Mouse (Mus musculus): ENCODE measurements around the gene Odf3. TPM values are rescaled to one million over a fixed set of nuclear protein-coding genes. Genes with fewer than 3 reads are reported as not detected.

Odf3 gene
- polyA plus RNA-seq, 1 experiment from 2014 or later, result 0.08 TPM

- no peaks in the 10 kb centered on the region for H3K27me3 ChIP-seq (ENCODE audit: control insufficient read depth, insufficient read depth, low read length)
- 89% methylated on average over 5 of the region's 5 CpGs for WGBS
- no peak overlapping the region for H3K27ac ChIP-seq (ENCODE audit: low read length)
- no peak overlapping the region for H3K4me2 ChIP-seq (ENCODE audit: low read depth, low read length)
- peaks cover 13% of the 10 kb centered on the region for H3K4me1 ChIP-seq (ENCODE audit: control insufficient read depth, insufficient read depth, low read length)
- H3K4me3 ChIP-seq (replicated peaks; ENCODE audit: low read length), result no peak overlapping the region
- peaks cover 32% of the 10 kb centered on the region for H3K36me3 ChIP-seq (ENCODE audit: control insufficient read depth, insufficient read depth, low read length)
- H3K9ac ChIP-seq (ENCODE audit: low read length), result no peak overlapping the region
- no peaks in the 10 kb centered on the region for H3K9me3 ChIP-seq (replicated peaks; ENCODE audit: control insufficient read depth, low read length)
- ATAC-seq (ENCODE audit: insufficient read depth, low FRiP score), result no peak
Observed at GRCm38 (mm10) chr7:140860728-140861127, 13.1 kb downstream of the Odf3 start.

GRCm38 (mm10) chr7:140864761-140865160, 17.2 kb downstream of the Odf3 start:
- Histone ChIP-seq H3K27me3 (ENCODE audit: control insufficient read depth, insufficient read depth, low read length) (no peaks in the 10 kb centered on the region), H3K4me2 (ENCODE audit: low read depth, low read length) (no peak overlapping the region), H3K9ac (ENCODE audit: low read length) (no peak overlapping the region), H3K27ac (ENCODE audit: low read length) (no peak overlapping the region), H3K4me3 (replicated peaks; ENCODE audit: low read length) (no peak overlapping the region), H3K9me3 (replicated peaks; ENCODE audit: control insufficient read depth, low read length) (no peaks in the 10 kb centered on the region), H3K4me1 (ENCODE audit: control insufficient read depth, insufficient read depth, low read length) (no peaks in the 10 kb centered on the region), H3K36me3 (ENCODE audit: control insufficient read depth, insufficient read depth, low read length) (peaks cover 28% of the 10 kb centered on the region)
- WGBS, result 89% methylated on average over 12 of the region's 12 CpGs
- ATAC-seq (ENCODE audit: insufficient read depth, low FRiP score), result no peak

- 80% methylated on average over 4 of the region's 4 CpGs for WGBS
- no peaks in the 10 kb centered on the region; the same call in 1 of the 2 replicates for H3K36me3 ChIP-seq (ENCODE audit: control insufficient read depth, insufficient read depth, low read length)
- H3K9me3 ChIP-seq (replicated peaks; ENCODE audit: control insufficient read depth, low read length), result no peaks in the 10 kb centered on the region
- no peak for ATAC-seq (ENCODE audit: insufficient read depth, low FRiP score)
- no peaks in the 10 kb centered on the region for H3K27me3 ChIP-seq (ENCODE audit: control insufficient read depth, insufficient read depth, low read length)
- no peak overlapping the region for H3K27ac ChIP-seq (ENCODE audit: low read length)
- no peaks in the 10 kb centered on the region for H3K4me1 ChIP-seq (ENCODE audit: control insufficient read depth, insufficient read depth, low read length)
- H3K4me2 ChIP-seq (ENCODE audit: low read depth, low read length), result no peak overlapping the region
- no peak overlapping the region for H3K9ac ChIP-seq (ENCODE audit: low read length)
- no peak overlapping the region for H3K4me3 ChIP-seq (replicated peaks; ENCODE audit: low read length)
Observed at GRCm38 (mm10) chr7:140874224-140874623, 26.6 kb downstream of the Odf3 start.

- H3K27ac ChIP-seq (ENCODE audit: low read length), result no peak overlapping the region
- 0 out of 2 replicates have a peak, but pooled peaks cover 5% of the 10 kb centered on the region for H3K4me1 ChIP-seq (ENCODE audit: control insufficient read depth, insufficient read depth, low read length)
- H3K27me3 ChIP-seq (ENCODE audit: control insufficient read depth, insufficient read depth, low read length), result no peaks in the 10 kb centered on the region
- 75% methylated on average over 6 of the region's 6 CpGs for WGBS
- ATAC-seq (ENCODE audit: insufficient read depth, low FRiP score), result no peak
- no peak overlapping the region for H3K9ac ChIP-seq (ENCODE audit: low read length)
- no peaks in the 10 kb centered on the region; the same call in 1 of the 2 replicates for H3K36me3 ChIP-seq (ENCODE audit: control insufficient read depth, insufficient read depth, low read length)
- H3K9me3 ChIP-seq (replicated peaks; ENCODE audit: control insufficient read depth, low read length), result no peaks in the 10 kb centered on the region
- no peak overlapping the region for H3K4me2 ChIP-seq (ENCODE audit: low read depth, low read length)
- H3K4me3 ChIP-seq (replicated peaks; ENCODE audit: low read length), result no peak overlapping the region
Observed at GRCm38 (mm10) chr7:140877364-140877763, 29.8 kb downstream of the Odf3 start.

- Histone ChIP-seq H3K36me3 (ENCODE audit: control insufficient read depth, insufficient read depth, low read length) (no peaks in the 10 kb centered on the region; the same call in 1 of the 2 replicates), H3K27ac (ENCODE audit: low read length) (no peak overlapping the region), H3K4me1 (ENCODE audit: control insufficient read depth, insufficient read depth, low read length) (peaks cover 9% of the 10 kb centered on the region; the same call in 1 of the 2 replicates), H3K9me3 (replicated peaks; ENCODE audit: control insufficient read depth, low read length) (no peaks in the 10 kb centered on the region), H3K27me3 (ENCODE audit: control insufficient read depth, insufficient read depth, low read length) (no peaks in the 10 kb centered on the region), H3K4me2 (ENCODE audit: low read depth, low read length) (no peak overlapping the region), H3K4me3 (replicated peaks; ENCODE audit: low read length) (no peak overlapping the region), H3K9ac (ENCODE audit: low read length) (no peak overlapping the region)
- WGBS, result 85% methylated on average over 7 of the region's 7 CpGs
- ATAC-seq (ENCODE audit: insufficient read depth, low FRiP score), result no peak
Observed at GRCm38 (mm10) chr7:140879355-140879754, 31.8 kb downstream of the Odf3 start.

- no peak overlapping the region; the same call in 1 of the 2 replicates for H3K4me2 ChIP-seq (ENCODE audit: low read depth, low read length)
Observed at GRCm38 (mm10) chr7:140880419-140880818, 32.8 kb downstream of the Odf3 start.

GRCm38 (mm10) chr7:140880865-140881515, 33.4 kb downstream of the Odf3 start:
- WGBS, result 11% methylated on average over 8 of the region's 8 CpGs
- peak overlapping the region; percentile 86 for H3K4me3 ChIP-seq (replicated peaks; ENCODE audit: low read length)
- no peak overlapping the region for H3K27ac ChIP-seq (ENCODE audit: low read length)

More at GRCm38 (mm10) chr7:140880419-140880818, 32.8 kb downstream of the Odf3 start:
- 71% methylated on average over 3 of the region's 3 CpGs for WGBS
- no peak overlapping the region for H3K9ac ChIP-seq (ENCODE audit: low read length)
- no peak overlapping the region for H3K4me3 ChIP-seq (replicated peaks; ENCODE audit: low read length)
- no peaks in the 10 kb centered on the region; the same call in 1 of the 2 replicates for H3K36me3 ChIP-seq (ENCODE audit: control insufficient read depth, insufficient read depth, low read length)
- ATAC-seq (ENCODE audit: insufficient read depth, low FRiP score), result no peak
- peaks cover 9% of the 10 kb centered on the region; the same call in 1 of the 2 replicates for H3K4me1 ChIP-seq (ENCODE audit: control insufficient read depth, insufficient read depth, low read length)
- no peaks in the 10 kb centered on the region for H3K27me3 ChIP-seq (ENCODE audit: control insufficient read depth, insufficient read depth, low read length)
- H3K9me3 ChIP-seq (replicated peaks; ENCODE audit: control insufficient read depth, low read length), result no peaks in the 10 kb centered on the region
- no peak overlapping the region for H3K27ac ChIP-seq (ENCODE audit: low read length)

GRCm38 (mm10) chr7:140881696-140882468, 34.3 kb downstream of the Odf3 start, which contains the start of the genes Psmd13 and Sirt3:
Gene Psmd13, plus strand, starts transcription at chr7:140881968.
Gene Sirt3, minus strand, starts transcription at chr7:140882309.
- peak; percentile 97 for ATAC-seq (ENCODE audit: insufficient read depth, low FRiP score)
- Histone ChIP-seq H3K4me1 (ENCODE audit: control insufficient read depth, insufficient read depth, low read length) (peaks cover 9% of the 10 kb centered on the region; the same call in 1 of the 2 replicates), H3K27ac (ENCODE audit: low read length) (peak within 1 kb of the TSS; percentile 96), H3K27me3 (ENCODE audit: control insufficient read depth, insufficient read depth, low read length) (no peaks in the 10 kb centered on the region), H3K4me2 (ENCODE audit: low read depth, low read length) (peak within 1 kb of the TSS; percentile 80), H3K9me3 (replicated peaks; ENCODE audit: control insufficient read depth, low read length) (no peaks in the 10 kb centered on the region), H3K9ac (ENCODE audit: low read length) (peak within 1 kb of the TSS; percentile 92), H3K36me3 (ENCODE audit: control insufficient read depth, insufficient read depth, low read length) (peaks cover 9% of the 10 kb centered on the region; the same call in 1 of the 2 replicates), H3K4me3 (replicated peaks; ENCODE audit: low read length) (peak within 1 kb of the TSS; percentile 86)
- WGBS, result under 1% methylated on average over 59 of the region's 59 CpGs

More at GRCm38 (mm10) chr7:140880865-140881515, 33.4 kb downstream of the Odf3 start:
- ATAC-seq (ENCODE audit: insufficient read depth, low FRiP score), result no peak
- Histone ChIP-seq H3K9me3 (replicated peaks; ENCODE audit: control insufficient read depth, low read length) (no peaks in the 10 kb centered on the region), H3K27me3 (ENCODE audit: control insufficient read depth, insufficient read depth, low read length) (no peaks in the 10 kb centered on the region), H3K9ac (ENCODE audit: low read length) (peak overlapping the region; percentile 86), H3K4me1 (ENCODE audit: control insufficient read depth, insufficient read depth, low read length) (peaks cover 9% of the 10 kb centered on the region; the same call in 1 of the 2 replicates), H3K36me3 (ENCODE audit: control insufficient read depth, insufficient read depth, low read length) (0 out of 2 replicates have a peak, but pooled peaks cover 1% of the 10 kb centered on the region), H3K4me2 (ENCODE audit: low read depth, low read length) (peak overlapping the region; percentile 80)

- H3K9ac ChIP-seq (ENCODE audit: low read length), result peak overlapping the region; percentile 92
- no peaks in the 10 kb centered on the region for H3K27me3 ChIP-seq (ENCODE audit: control insufficient read depth, insufficient read depth, low read length)
- H3K9me3 ChIP-seq (replicated peaks; ENCODE audit: control insufficient read depth, low read length), result no peaks in the 10 kb centered on the region
- 0% methylated on average over 12 of the region's 12 CpGs for WGBS
- peak; percentile 4; the same call in 1 of the 2 replicates for ATAC-seq (ENCODE audit: insufficient read depth, low FRiP score)
- peak overlapping the region; percentile 63 for H3K4me2 ChIP-seq (ENCODE audit: low read depth, low read length)
- H3K36me3 ChIP-seq (ENCODE audit: control insufficient read depth, insufficient read depth, low read length), result peaks cover 14% of the 10 kb centered on the region; the same call in 1 of the 2 replicates
- peaks cover 9% of the 10 kb centered on the region; the same call in 1 of the 2 replicates for H3K4me1 ChIP-seq (ENCODE audit: control insufficient read depth, insufficient read depth, low read length)
- H3K27ac ChIP-seq (ENCODE audit: low read length), result 0 out of 2 replicates have a peak overlapping the region, but pooled peaks have one; percentile 62
- peak overlapping the region; percentile 86 for H3K4me3 ChIP-seq (replicated peaks; ENCODE audit: low read length)
Observed at GRCm38 (mm10) chr7:140882469-140882803, 34.8 kb downstream of the Odf3 start.
